Mouse (Mus musculus): ENCODE measurements at regions not wholly inside any gene's neighbourhood (a gene's known extent, or its start where the extent isn't known, plus 50 kb on each side); places are given as distances from the start of the nearest gene placed in this dataset.
"Not testable (repeated sequence)": the region's sequence is repeated elsewhere in the genome, so short reads cannot be mapped to it uniquely, and the experiment has no call there.

DNA sequence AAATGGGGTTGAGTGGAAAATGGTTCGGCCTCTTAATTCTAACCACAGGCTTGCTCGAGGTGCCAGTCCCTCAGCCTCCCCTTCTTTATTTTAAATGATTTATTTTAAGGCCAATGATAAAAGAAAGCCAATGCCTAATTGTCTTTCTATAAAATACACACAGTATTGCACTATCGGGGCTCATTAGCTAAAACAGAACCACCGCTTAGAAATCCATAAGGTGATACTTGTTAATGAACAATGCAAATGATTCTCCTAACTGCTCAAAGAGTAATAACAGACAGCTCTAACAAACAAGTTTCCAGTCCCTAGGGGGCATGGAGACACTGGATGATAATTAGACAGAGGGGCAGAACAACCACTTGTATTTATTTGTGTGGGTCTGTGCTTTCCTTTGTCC lies 58.8 kb downstream of the Emx2 start:
- Histone ChIP-seq H3K27ac (no peak overlapping the region), H3K27me3 (ENCODE audit: poor library complexity, severe bottlenecking) (peaks cover 14% of the 10 kb centered on the region; the same call in 1 of the 2 replicates), H3K9me3 (no peaks in the 10 kb centered on the region), H3K4me1 (peaks cover 10% of the 10 kb centered on the region), H3K4me3 (no peak overlapping the region), H3K36me3 (replicated peaks) (no peaks in the 10 kb centered on the region)
- DNase-seq (ENCODE audit: extremely low spot score, low spot score): no peak
- WGBS: 84% methylated on average over 4 of the region's 4 CpGs

DNA sequence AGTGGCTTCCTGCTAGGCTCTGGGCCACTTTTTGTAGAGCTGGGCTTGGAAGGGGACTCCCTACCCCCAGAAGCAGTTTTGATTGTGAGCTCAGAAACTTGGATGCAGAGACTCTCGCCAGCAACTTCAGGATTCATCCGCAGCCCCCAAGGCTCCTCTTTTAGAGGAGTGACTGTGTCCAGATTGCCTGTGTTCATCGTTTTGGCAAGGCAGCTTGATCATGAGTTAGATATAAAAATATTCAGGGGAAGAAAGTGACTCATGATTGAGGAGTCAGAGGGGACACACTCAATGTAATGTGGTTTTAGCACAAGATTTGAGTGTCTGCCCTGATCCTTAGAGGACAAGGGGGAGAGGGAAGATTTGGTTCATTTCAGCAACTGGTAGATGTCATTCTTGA lies 61.0 kb downstream of the Emx2 start:
- Histone ChIP-seq H3K4me1 (peaks cover 22% of the 10 kb centered on the region), H3K9me3 (no peaks in the 10 kb centered on the region), H3K27me3 (ENCODE audit: poor library complexity, severe bottlenecking) (peaks cover 4% of the 10 kb centered on the region; the same call in 1 of the 2 replicates), H3K27ac (no peak overlapping the region), H3K4me3 (no peak overlapping the region), H3K36me3 (replicated peaks) (no peaks in the 10 kb centered on the region)
- DNase-seq (ENCODE audit: extremely low spot score, low spot score): no peak
- 91% methylated on average over 3 of the region's 3 CpGs for WGBS

DNA sequence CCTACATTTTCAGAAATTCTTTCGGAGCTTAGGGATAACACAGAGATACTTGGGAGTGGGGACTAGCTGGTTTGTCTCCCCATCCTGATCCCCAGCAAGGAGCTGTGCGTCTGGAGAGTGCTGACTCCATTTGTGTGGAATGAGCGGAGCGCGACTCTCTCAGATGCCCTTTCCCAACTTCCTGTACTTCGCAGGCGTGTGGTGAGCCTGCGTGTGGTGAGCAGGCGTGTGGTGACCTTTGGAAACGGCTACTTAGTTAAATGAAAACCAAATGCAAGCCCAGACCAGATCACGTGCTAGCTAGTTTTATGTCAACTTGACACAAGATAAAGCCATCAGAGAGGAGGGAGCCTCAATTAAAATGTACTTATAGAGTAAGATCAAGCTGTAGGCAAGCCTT lies 64.0 kb downstream of the Emx2 start:
- no peak for DNase-seq (ENCODE audit: extremely low spot score, low spot score)
- Histone ChIP-seq H3K36me3 (replicated peaks) (no peaks in the 10 kb centered on the region), H3K27me3 (ENCODE audit: poor library complexity, severe bottlenecking) (peaks cover 14% of the 10 kb centered on the region; the same call in 1 of the 2 replicates), H3K4me1 (peaks cover 16% of the 10 kb centered on the region), H3K9me3 (no peaks in the 10 kb centered on the region), H3K4me3 (no peak overlapping the region), H3K27ac (no peak overlapping the region)
- 79% methylated on average over 11 of the region's 11 CpGs for WGBS

DNA sequence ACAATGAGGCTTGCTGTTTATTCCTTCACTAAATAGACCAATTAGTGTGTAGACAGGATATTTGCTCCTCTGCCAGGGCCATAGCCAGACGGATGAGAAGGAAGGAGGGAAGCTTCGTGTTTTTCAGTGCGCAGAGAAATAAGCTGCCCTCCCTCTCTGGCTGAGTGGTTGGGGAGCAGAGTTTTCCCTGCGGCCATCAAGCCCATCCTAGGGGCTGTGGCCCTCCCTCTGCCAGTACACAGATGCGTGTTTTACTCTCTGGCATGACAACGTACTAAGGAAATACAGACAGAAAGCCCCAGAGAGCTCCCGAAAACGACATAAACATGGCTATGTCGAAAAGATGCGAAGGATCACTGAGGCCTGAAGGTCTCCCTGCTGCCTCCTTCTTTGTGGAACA lies 65.2 kb downstream of the Emx2 start:
- peaks cover 15% of the 10 kb centered on the region for H3K4me1 ChIP-seq
- H3K27me3 ChIP-seq (ENCODE audit: poor library complexity, severe bottlenecking): peaks cover 14% of the 10 kb centered on the region; the same call in 1 of the 2 replicates
- H3K9me3 ChIP-seq: no peaks in the 10 kb centered on the region
- H3K27ac ChIP-seq: 0 out of 2 replicates have a peak overlapping the region, but pooled peaks have one; percentile 6
- H3K4me3 ChIP-seq: no peak overlapping the region
- no peaks in the 10 kb centered on the region for H3K36me3 ChIP-seq (replicated peaks)
- WGBS: 80% methylated on average over 10 of the region's 10 CpGs
- DNase-seq (ENCODE audit: extremely low spot score, low spot score): no peak

DNA sequence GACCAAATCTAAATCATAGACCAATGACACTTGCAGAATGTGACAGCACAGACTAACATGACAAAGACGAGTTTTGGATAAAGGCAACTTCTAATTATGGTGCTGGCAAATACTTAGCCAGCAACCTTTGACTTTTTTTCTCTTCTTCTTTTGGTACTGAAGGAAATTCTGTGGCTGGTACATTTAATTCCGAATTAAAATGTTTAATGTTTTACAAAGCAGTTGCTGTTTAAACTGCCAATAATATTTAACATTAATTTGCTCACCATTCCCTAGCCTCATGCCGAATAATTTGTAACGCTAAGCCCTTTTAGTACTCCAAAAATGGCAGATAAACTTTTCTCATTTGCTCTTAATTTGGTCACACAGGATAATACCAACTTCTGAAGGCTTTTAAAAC lies 105.9 kb downstream of the Emx2 start:
- Histone ChIP-seq H3K27ac (no peak overlapping the region), H3K4me1 (no peaks in the 10 kb centered on the region), H3K9me3 (no peaks in the 10 kb centered on the region), H3K4me3 (no peak overlapping the region), H3K36me3 (replicated peaks) (no peaks in the 10 kb centered on the region), H3K27me3 (ENCODE audit: poor library complexity, severe bottlenecking) (no peaks in the 10 kb centered on the region)
- DNase-seq (ENCODE audit: extremely low spot score, low spot score): no peak
- 77% methylated on average over 4 of the region's 4 CpGs for WGBS

DNA sequence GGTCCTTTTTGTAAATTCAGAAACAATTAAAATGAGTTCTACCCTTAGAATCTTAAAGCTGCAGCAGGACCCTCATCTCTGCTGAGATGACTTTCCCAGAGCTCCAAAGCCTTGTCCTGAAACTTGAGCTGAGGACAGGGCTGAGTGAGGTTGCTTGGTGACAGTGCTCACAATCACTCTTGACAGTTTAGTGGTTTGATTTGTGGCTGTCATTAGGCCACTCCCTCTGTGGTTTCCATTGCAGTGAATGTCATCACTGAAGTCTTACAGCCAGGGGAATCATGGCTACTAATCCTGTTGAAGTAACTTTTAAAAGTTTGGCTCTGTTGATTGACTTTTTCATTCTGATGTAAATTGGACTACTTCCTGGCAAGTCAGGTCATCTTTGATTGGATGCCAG lies 110.7 kb downstream of the Emx2 start:
- no peaks in the 10 kb centered on the region for H3K27me3 ChIP-seq (ENCODE audit: poor library complexity, severe bottlenecking)
- no peaks in the 10 kb centered on the region for H3K9me3 ChIP-seq
- no peak overlapping the region for H3K27ac ChIP-seq
- DNase-seq (ENCODE audit: extremely low spot score, low spot score): peak; percentile 9
- H3K36me3 ChIP-seq (replicated peaks): no peaks in the 10 kb centered on the region
- H3K4me1 ChIP-seq: no peaks in the 10 kb centered on the region
- no peak overlapping the region for H3K4me3 ChIP-seq

DNA sequence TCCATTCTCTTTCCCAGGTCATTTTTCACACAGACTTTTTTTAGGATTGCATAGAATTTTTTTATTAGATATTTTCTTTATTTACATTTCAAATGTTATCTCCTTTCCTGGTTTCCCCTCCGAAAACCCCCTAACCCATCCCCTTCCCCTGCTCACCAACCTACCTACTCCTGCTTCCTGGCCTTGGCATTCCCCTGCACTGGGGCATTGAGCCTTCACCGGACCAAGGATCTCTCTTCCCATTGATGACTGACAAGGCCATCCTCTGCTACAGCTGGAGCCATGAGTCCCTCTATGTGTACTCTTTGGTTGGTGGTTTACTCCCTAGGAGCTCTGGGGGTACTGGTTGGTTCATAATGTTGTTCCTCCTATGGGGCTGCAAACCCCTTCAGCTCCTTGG lies 111.4 kb downstream of the Emx2 start:
- H3K4me1 ChIP-seq: not testable (repeated sequence)
- 91% methylated on average over 2 of the region's 2 CpGs for WGBS

DNA sequence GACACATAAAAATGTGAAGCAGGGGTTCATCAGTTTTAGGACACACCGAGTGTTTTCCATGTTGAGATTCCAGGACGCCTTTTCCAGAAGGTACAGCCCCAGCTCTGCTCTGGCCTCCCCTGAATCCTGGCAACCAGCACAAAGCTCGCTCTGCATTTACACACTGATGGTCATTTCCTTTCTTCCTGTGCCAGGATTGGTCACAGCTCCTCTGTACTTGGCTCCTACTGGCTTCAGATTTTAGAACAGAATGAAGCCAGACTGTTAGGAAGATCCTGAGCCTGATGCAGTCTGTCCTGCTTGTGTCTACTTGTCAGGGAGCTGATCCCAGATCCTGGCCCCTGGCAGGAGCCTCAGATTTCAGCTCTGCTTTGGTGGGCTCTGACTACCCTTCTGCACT lies 116.2 kb downstream of the Emx2 start:
- H3K36me3 ChIP-seq (replicated peaks): no peaks in the 10 kb centered on the region
- H3K9me3 ChIP-seq: no peaks in the 10 kb centered on the region
- no peaks in the 10 kb centered on the region for H3K27me3 ChIP-seq (ENCODE audit: poor library complexity, severe bottlenecking)
- H3K4me3 ChIP-seq: no peak overlapping the region
- DNase-seq (ENCODE audit: extremely low spot score, low spot score): no peak
- H3K4me1 ChIP-seq: no peaks in the 10 kb centered on the region
- WGBS: 82% methylated on average over 3 of the region's 3 CpGs
- H3K27ac ChIP-seq: no peak overlapping the region

More for the DNA sequence above, 111.4 kb downstream of the Emx2 start:
- not testable (repeated sequence) for H3K9me3 ChIP-seq; H3K27ac ChIP-seq; H3K27me3 ChIP-seq (ENCODE audit: poor library complexity, severe bottlenecking); H3K36me3 ChIP-seq (replicated peaks); H3K4me3 ChIP-seq
- DNase-seq (ENCODE audit: extremely low spot score, low spot score): peak; percentile 3

DNA sequence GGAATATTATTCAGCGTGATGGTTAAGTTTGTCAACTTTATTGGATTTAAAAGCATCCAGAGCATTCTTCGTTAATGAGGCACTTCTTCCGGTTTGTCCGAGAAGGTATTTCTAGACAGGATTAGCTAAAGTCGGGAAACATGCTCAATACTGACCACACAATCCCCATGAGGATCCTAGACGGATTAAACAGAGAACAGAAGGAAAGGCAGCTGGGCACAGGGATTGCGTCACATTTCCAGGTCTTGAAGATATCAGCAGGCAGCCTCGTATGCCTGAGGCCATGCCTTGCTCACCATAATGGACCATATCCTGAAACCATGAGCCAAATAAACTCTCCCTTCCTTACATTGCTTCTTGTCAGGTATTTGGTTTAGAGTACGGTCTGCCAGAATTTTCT lies 119.7 kb downstream of the Emx2 start:
- Histone ChIP-seq H3K36me3 (replicated peaks) (no peaks in the 10 kb centered on the region), H3K27ac (no peak overlapping the region), H3K4me3 (no peak overlapping the region), H3K9me3 (no peaks in the 10 kb centered on the region), H3K4me1 (no peaks in the 10 kb centered on the region), H3K27me3 (ENCODE audit: poor library complexity, severe bottlenecking) (peaks cover 21% of the 10 kb centered on the region)
- no peak for DNase-seq (ENCODE audit: extremely low spot score, low spot score)
- WGBS: 79% methylated on average over 9 of the region's 9 CpGs

DNA sequence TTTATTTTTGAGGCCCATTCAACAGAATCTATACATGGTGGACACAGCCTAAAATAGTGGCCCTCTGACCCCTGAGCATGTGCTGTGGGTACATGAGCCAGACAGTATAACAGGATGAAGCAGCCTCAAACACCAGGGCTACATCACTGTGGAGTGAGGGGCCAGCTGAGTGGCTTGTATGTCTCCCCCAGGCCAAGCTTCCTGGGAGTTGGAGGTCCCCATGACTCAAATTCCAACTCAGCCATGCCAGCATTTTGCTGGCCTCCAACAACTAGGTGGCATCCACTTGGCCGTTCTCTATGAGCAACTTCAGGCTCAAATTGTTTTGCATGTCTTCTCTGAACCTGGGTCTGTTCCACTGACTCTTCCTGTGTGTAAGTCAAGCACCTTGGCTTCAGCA lies 121.5 kb downstream of the Emx2 start:
- peaks cover 35% of the 10 kb centered on the region for H3K27me3 ChIP-seq (ENCODE audit: poor library complexity, severe bottlenecking)
- no peak for DNase-seq (ENCODE audit: extremely low spot score, low spot score)

DNA sequence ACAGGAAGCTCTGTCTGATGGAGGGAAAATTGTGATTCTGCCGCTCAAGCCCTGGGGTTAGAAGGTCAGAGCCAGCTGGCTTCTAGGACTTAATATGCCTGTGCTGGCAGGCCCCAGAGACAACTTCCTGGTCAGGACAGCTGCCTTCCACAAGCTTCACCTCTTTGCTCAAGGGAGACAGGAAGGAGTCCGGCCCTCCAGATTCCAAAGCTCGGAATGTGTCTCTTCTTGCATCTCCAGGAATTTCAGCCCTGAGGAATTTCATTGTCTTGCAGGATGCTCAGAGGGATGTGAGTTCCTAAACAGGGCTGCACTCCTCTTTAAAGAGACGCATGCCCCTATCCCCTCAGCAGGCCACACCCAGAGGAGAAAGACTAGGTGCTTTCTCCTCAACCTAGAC lies 127.7 kb downstream of the Emx2 start:
- WGBS: 42% methylated on average over 4 of the region's 4 CpGs
- DNase-seq (ENCODE audit: extremely low spot score, low spot score): no peak
- peaks cover 25% of the 10 kb centered on the region for H3K4me1 ChIP-seq
- peaks cover 89% of the 10 kb centered on the region for H3K27me3 ChIP-seq (ENCODE audit: poor library complexity, severe bottlenecking)
- no peak overlapping the region for H3K4me3 ChIP-seq
- H3K27ac ChIP-seq: peak overlapping the region; percentile 11; the same call in 1 of the 2 replicates
- H3K9me3 ChIP-seq: no peaks in the 10 kb centered on the region
- no peaks in the 10 kb centered on the region for H3K36me3 ChIP-seq (replicated peaks)

More for the DNA sequence above, 121.5 kb downstream of the Emx2 start:
- WGBS: 97% methylated on average over 1 of the region's 1 CpGs
- no peaks in the 10 kb centered on the region for H3K9me3 ChIP-seq
- no peaks in the 10 kb centered on the region for H3K36me3 ChIP-seq (replicated peaks)
- no peaks in the 10 kb centered on the region for H3K4me1 ChIP-seq
- H3K27ac ChIP-seq: no peak overlapping the region
- H3K4me3 ChIP-seq: no peak overlapping the region

DNA sequence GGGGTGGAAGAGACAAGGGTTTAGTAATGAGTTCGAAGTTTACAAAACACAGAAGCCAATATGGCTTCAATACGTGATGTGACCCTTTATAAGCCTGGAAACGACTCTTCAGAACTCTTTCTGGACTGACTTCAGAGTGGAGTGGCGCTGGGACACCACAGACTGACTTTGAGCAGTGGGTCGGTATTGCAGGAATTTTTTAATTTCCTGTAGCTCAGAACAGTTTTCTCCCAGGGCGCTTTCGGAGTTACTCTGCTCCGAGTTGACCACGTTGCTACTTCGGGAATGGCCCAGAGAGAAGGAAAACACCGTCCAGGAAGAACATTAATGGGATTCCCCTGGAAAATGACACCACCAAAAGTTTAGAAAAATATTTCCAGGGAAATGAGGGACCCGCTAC lies 129.1 kb downstream of the Emx2 start:
- Histone ChIP-seq H3K27me3 (ENCODE audit: poor library complexity, severe bottlenecking) (peaks cover 93% of the 10 kb centered on the region), H3K36me3 (replicated peaks) (no peaks in the 10 kb centered on the region), H3K4me3 (no peak overlapping the region), H3K27ac (no peak overlapping the region), H3K4me1 (peaks cover 25% of the 10 kb centered on the region), H3K9me3 (no peaks in the 10 kb centered on the region)
- no peak for DNase-seq (ENCODE audit: extremely low spot score, low spot score)
- WGBS: 65% methylated on average over 12 of the region's 12 CpGs

DNA sequence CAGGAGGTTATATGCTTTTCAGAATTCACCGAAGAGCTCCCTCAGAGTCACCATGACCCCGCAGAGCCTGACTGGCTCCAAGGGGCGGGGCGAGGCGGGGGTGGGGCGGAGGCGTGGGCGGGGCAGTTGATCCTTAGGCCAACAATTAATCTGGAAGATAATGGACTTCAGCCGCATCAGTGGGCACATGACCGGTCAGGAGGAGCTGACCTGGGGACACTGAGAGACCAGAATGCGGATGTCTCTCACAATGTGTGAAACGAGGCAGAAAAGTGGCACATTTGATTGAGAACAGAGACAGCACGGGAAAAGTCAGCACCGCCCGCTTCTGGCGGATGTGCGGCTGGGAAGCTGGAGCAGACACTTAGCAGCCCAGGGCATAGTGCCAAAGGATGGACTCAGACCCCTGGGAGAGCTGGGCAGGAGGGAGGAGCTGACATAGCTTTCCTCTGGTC lies 129.9 kb downstream of the Emx2 start:
- H3K27ac ChIP-seq: peak overlapping the region; percentile 35; the same call in 1 of the 2 replicates
- WGBS: 3% methylated on average over 17 of the region's 17 CpGs

DNA sequence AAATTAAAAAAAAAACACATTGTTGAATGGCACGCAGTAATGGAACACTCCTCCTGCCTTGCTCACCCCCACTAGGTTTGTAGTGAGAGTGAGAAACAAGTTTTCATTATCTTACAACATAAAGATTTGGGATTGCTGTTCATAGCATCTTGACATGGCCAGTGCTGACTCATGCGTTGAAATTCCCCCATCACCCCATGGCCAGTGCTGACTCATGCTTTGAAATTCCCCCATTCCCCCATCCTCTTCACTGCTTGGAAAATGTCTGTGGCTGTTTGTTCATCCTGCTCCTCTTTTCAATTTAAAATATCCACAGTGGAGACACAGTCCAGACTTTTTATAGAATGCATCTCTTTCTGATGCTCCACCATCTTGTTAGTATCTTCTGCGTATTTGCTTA lies 131.8 kb downstream of the Emx2 start:
- Histone ChIP-seq H3K4me1 (peaks cover 25% of the 10 kb centered on the region), H3K4me3 (no peak overlapping the region), H3K27me3 (ENCODE audit: poor library complexity, severe bottlenecking) (peaks cover 81% of the 10 kb centered on the region), H3K27ac (no peak overlapping the region), H3K9me3 (no peaks in the 10 kb centered on the region), H3K36me3 (replicated peaks) (no peaks in the 10 kb centered on the region)
- WGBS: 95% methylated on average over 3 of the region's 3 CpGs
- DNase-seq (ENCODE audit: extremely low spot score, low spot score): no peak

More for the DNA sequence above, 129.9 kb downstream of the Emx2 start:
- H3K36me3 ChIP-seq (replicated peaks): no peaks in the 10 kb centered on the region
- H3K27me3 ChIP-seq (ENCODE audit: poor library complexity, severe bottlenecking): peaks cover 95% of the 10 kb centered on the region
- H3K4me1 ChIP-seq: peaks cover 25% of the 10 kb centered on the region
- peak overlapping the region; percentile 47 for H3K4me3 ChIP-seq
- DNase-seq (ENCODE audit: extremely low spot score, low spot score): peak; percentile 53
- no peaks in the 10 kb centered on the region for H3K9me3 ChIP-seq
